Mouse (Mus musculus): ENCODE measurements around the gene Gdpd3. TPM values are rescaled to one million over a fixed set of nuclear protein-coding genes. Genes with fewer than 3 reads are reported as not detected.
"Not testable (repeated sequence)": the region's sequence is repeated elsewhere in the genome, so short reads cannot be mapped to it uniquely, and the experiment has no call there.

The Gdpd3 gene
- total RNA-seq, 1 experiment = 4.0 TPM

GRCm38 (mm10) chr7:126725077-126725476 lies 41.1 kb upstream of the Gdpd3 start:
- DNase-seq (ENCODE audit: low read depth, low spot score) = no peak
- TF ChIP-seq HCFC1 (IDR thresholded peaks at IDR 0.05; ENCODE audit: borderline replicate concordance, insufficient read depth, low read length) (no peak), MAFK (IDR thresholded peaks at IDR 0.05; ENCODE audit: insufficient read depth, low read depth, low read length) (no peak), ZC3H11A (IDR thresholded peaks at IDR 0.05; ENCODE audit: borderline replicate concordance, low read depth, low read length) (no peak), ZNF384 (IDR thresholded peaks at IDR 0.05; ENCODE audit: low read depth, low read length) (no peak), CHD2 (IDR thresholded peaks at IDR 0.05; ENCODE audit: low read depth, low read length) (no peak)
- Histone ChIP-seq H3K36me3 (ENCODE audit: control insufficient read depth, insufficient read depth, low read length, poor library complexity, severe bottlenecking) (no peaks in the 10 kb centered on the region), H3K27ac (ENCODE audit: insufficient read depth, low read depth, low read length, poor library complexity, severe bottlenecking) (no peak overlapping the region), H3K4me1 (ENCODE audit: control insufficient read depth in 2 of 2, insufficient read depth in 2 of 2, low read length in 2 of 2, poor library complexity in 1 of 2) (no peaks in the 10 kb centered on the region), H3K4me3 (ENCODE audit: insufficient read depth in 1 of 2, low read depth in 1 of 2, low read length in 2 of 2, poor library complexity in 1 of 2, severe bottlenecking in 1 of 2) (no peak overlapping the region), H3K9ac (ENCODE audit: insufficient read depth, low read depth, low read length, poor library complexity, severe bottlenecking) (no peak overlapping the region), H3K9me3 (ENCODE audit: control insufficient read depth, insufficient read depth, low read depth, low read length) (no peaks in the 10 kb centered on the region)
- in situ Hi-C loops (cut with MboI; ENCODE audit: low sequenced_read_pairs in 2 of 2, unreplicated experiment in 2 of 2) = no loop called here

- Histone ChIP-seq H3K36me3 (ENCODE audit: control insufficient read depth, insufficient read depth, low read length, poor library complexity, severe bottlenecking) (no peaks in the 10 kb centered on the region), H3K4me1 (ENCODE audit: control insufficient read depth in 2 of 2, insufficient read depth in 2 of 2, low read length in 2 of 2, poor library complexity in 1 of 2) (no peaks in the 10 kb centered on the region), H3K9ac (ENCODE audit: insufficient read depth, low read depth, low read length, poor library complexity, severe bottlenecking) (no peak overlapping the region), H3K9me3 (ENCODE audit: control insufficient read depth, insufficient read depth, low read depth, low read length) (no peaks in the 10 kb centered on the region), H3K27ac (ENCODE audit: insufficient read depth, low read depth, low read length, poor library complexity, severe bottlenecking) (no peak overlapping the region), H3K4me3 (ENCODE audit: insufficient read depth in 1 of 2, low read depth in 1 of 2, low read length in 2 of 2, poor library complexity in 1 of 2, severe bottlenecking in 1 of 2) (no peak overlapping the region)
- DNase-seq (ENCODE audit: low read depth, low spot score) = no peak
- in situ Hi-C loops (cut with MboI; ENCODE audit: low sequenced_read_pairs in 2 of 2, unreplicated experiment in 2 of 2) = no loop called here
- TF ChIP-seq HCFC1 (IDR thresholded peaks at IDR 0.05; ENCODE audit: borderline replicate concordance, insufficient read depth, low read length) (no peak), ZC3H11A (IDR thresholded peaks at IDR 0.05; ENCODE audit: borderline replicate concordance, low read depth, low read length) (no peak), MAFK (IDR thresholded peaks at IDR 0.05; ENCODE audit: insufficient read depth, low read depth, low read length) (no peak), ZNF384 (IDR thresholded peaks at IDR 0.05; ENCODE audit: low read depth, low read length) (no peak), CHD2 (IDR thresholded peaks at IDR 0.05; ENCODE audit: low read depth, low read length) (no peak)
These were observed 40.5 kb upstream of the Gdpd3 start for GRCm38 (mm10) chr7:126725667-126726066.

GRCm38 (mm10) chr7:126730256-126730789 lies 35.8 kb upstream of the Gdpd3 start:
- H3K36me3 ChIP-seq (ENCODE audit: control insufficient read depth, insufficient read depth, low read length, poor library complexity, severe bottlenecking); H3K9me3 ChIP-seq (ENCODE audit: control insufficient read depth, insufficient read depth, low read depth, low read length); H3K4me3 ChIP-seq (ENCODE audit: insufficient read depth in 1 of 2, low read depth in 1 of 2, low read length in 2 of 2, poor library complexity in 1 of 2, severe bottlenecking in 1 of 2); H3K9ac ChIP-seq (ENCODE audit: insufficient read depth, low read depth, low read length, poor library complexity, severe bottlenecking); in situ Hi-C loops (cut with MboI; ENCODE audit: low sequenced_read_pairs in 2 of 2, unreplicated experiment in 2 of 2); DNase-seq (ENCODE audit: low read depth, low spot score); H3K27ac ChIP-seq (ENCODE audit: insufficient read depth, low read depth, low read length, poor library complexity, severe bottlenecking); H3K4me1 ChIP-seq (ENCODE audit: control insufficient read depth in 2 of 2, insufficient read depth in 2 of 2, low read length in 2 of 2, poor library complexity in 1 of 2): not testable (repeated sequence)

GRCm38 (mm10) chr7:126736122-126736521 lies 30.0 kb upstream of the Gdpd3 start:
- in situ Hi-C loops (cut with MboI; ENCODE audit: low sequenced_read_pairs in 2 of 2, unreplicated experiment in 2 of 2) = no loop called here
- Histone ChIP-seq H3K9me3 (ENCODE audit: control insufficient read depth, insufficient read depth, low read depth, low read length) (no peaks in the 10 kb centered on the region), H3K27ac (ENCODE audit: insufficient read depth, low read depth, low read length, poor library complexity, severe bottlenecking) (no peak overlapping the region), H3K9ac (ENCODE audit: insufficient read depth, low read depth, low read length, poor library complexity, severe bottlenecking) (no peak overlapping the region), H3K4me1 (ENCODE audit: control insufficient read depth in 2 of 2, insufficient read depth in 2 of 2, low read length in 2 of 2, poor library complexity in 1 of 2) (no peaks in the 10 kb centered on the region; a peak in 1 of 4 replicates), H3K36me3 (ENCODE audit: control insufficient read depth, insufficient read depth, low read length, poor library complexity, severe bottlenecking) (no peaks in the 10 kb centered on the region), H3K4me3 (ENCODE audit: insufficient read depth in 1 of 2, low read depth in 1 of 2, low read length in 2 of 2, poor library complexity in 1 of 2, severe bottlenecking in 1 of 2) (no peak overlapping the region)
- no peak for DNase-seq (ENCODE audit: low read depth, low spot score)
- TF ChIP-seq ZNF384 (IDR thresholded peaks at IDR 0.05; ENCODE audit: low read depth, low read length) = no peak
- TF ChIP-seq ZC3H11A (IDR thresholded peaks at IDR 0.05; ENCODE audit: borderline replicate concordance, low read depth, low read length) = no peak
- no peak for TF ChIP-seq MAFK (IDR thresholded peaks at IDR 0.05; ENCODE audit: insufficient read depth, low read depth, low read length)
- TF ChIP-seq HCFC1 (IDR thresholded peaks at IDR 0.05; ENCODE audit: borderline replicate concordance, insufficient read depth, low read length) = no peak
- no peak for TF ChIP-seq CHD2 (IDR thresholded peaks at IDR 0.05; ENCODE audit: low read depth, low read length)

GRCm38 (mm10) chr7:126739551-126739950 lies 26.6 kb upstream of the Gdpd3 start:
- H3K36me3 ChIP-seq (ENCODE audit: control insufficient read depth, insufficient read depth, low read length, poor library complexity, severe bottlenecking) = no peaks in the 10 kb centered on the region
- in situ Hi-C loops (cut with MboI; ENCODE audit: low sequenced_read_pairs in 2 of 2, unreplicated experiment in 2 of 2) = no loop called here
- peaks cover 0 to 4% of the 10 kb centered on the region in 2 experiments; a peak in 1 of 4 replicates for H3K4me1 ChIP-seq (ENCODE audit: control insufficient read depth in 2 of 2, insufficient read depth in 2 of 2, low read length in 2 of 2, poor library complexity in 1 of 2)
- H3K9ac ChIP-seq (ENCODE audit: insufficient read depth, low read depth, low read length, poor library complexity, severe bottlenecking) = no peak overlapping the region
- TF ChIP-seq ZNF384 (IDR thresholded peaks at IDR 0.05; ENCODE audit: low read depth, low read length) (no peak), CHD2 (IDR thresholded peaks at IDR 0.05; ENCODE audit: low read depth, low read length) (no peak), ZC3H11A (IDR thresholded peaks at IDR 0.05; ENCODE audit: borderline replicate concordance, low read depth, low read length) (no peak), HCFC1 (IDR thresholded peaks at IDR 0.05; ENCODE audit: borderline replicate concordance, insufficient read depth, low read length) (no peak), MAFK (IDR thresholded peaks at IDR 0.05; ENCODE audit: insufficient read depth, low read depth, low read length) (no peak)
- no peak for DNase-seq (ENCODE audit: low read depth, low spot score)
- no peak overlapping the region for H3K4me3 ChIP-seq (ENCODE audit: insufficient read depth in 1 of 2, low read depth in 1 of 2, low read length in 2 of 2, poor library complexity in 1 of 2, severe bottlenecking in 1 of 2)
- no peaks in the 10 kb centered on the region for H3K9me3 ChIP-seq (ENCODE audit: control insufficient read depth, insufficient read depth, low read depth, low read length)
- no peak overlapping the region for H3K27ac ChIP-seq (ENCODE audit: insufficient read depth, low read depth, low read length, poor library complexity, severe bottlenecking)
